Mouse (Mus musculus) telencephalon, adult 2 months (tissue): ENCODE data around the gene Nap1l1.
A peak's percentile ranks its signal among the peaks of the same experiment; 100 is the strongest.

ENCODE experiments used
- DNase-seq: peaks from one replicate; pipeline ENCODE4 v3.0.0-alpha.2; 2011; ENCODE audit warnings: low read depth, low spot score

Gene Nap1l1

GRCm38 (mm10) chr10:111515071-111516010 is 42.3 kb downstream of the Nap1l1 start:
- no peak for DNase-seq

GRCm38 (mm10) chr10:111516172-111516588 is 43.2 kb downstream of the Nap1l1 start:
- DNase-seq: no peak

GRCm38 (mm10) chr10:111516804-111517436 is 43.9 kb downstream of the Nap1l1 start:
- DNase-seq: no peak

GRCm38 (mm10) chr10:111518350-111518749 is 45.3 kb downstream of the Nap1l1 start:
- no peak for DNase-seq

GRCm38 (mm10) chr10:111519620-111520370 is 46.8 kb downstream of the Nap1l1 start:
- DNase-seq: no peak

- DNase-seq: no peak
These were observed 47.6 kb downstream of the Nap1l1 start for GRCm38 (mm10) chr10:111520621-111521020.

- no peak for DNase-seq
These were observed 48.6 kb downstream of the Nap1l1 start for GRCm38 (mm10) chr10:111521636-111522035.

- no peak for DNase-seq
These were observed 49.2 kb downstream of the Nap1l1 start for GRCm38 (mm10) chr10:111522230-111522629.

- DNase-seq: no peak
These were observed 50.9 kb downstream of the Nap1l1 start for GRCm38 (mm10) chr10:111523894-111524293.

GRCm38 (mm10) chr10:111527057-111527456 is 54.0 kb downstream of the Nap1l1 start:
- DNase-seq: peak; percentile 68

- no peak for DNase-seq
These were observed 54.6 kb downstream of the Nap1l1 start for GRCm38 (mm10) chr10:111527613-111528012.

GRCm38 (mm10) chr10:111528283-111528682 is 55.3 kb downstream of the Nap1l1 start:
- no peak for DNase-seq

- DNase-seq: no peak
These were observed 57.4 kb downstream of the Nap1l1 start for GRCm38 (mm10) chr10:111530398-111530797.

GRCm38 (mm10) chr10:111534691-111535090 is 61.7 kb downstream of the Nap1l1 start:
- DNase-seq: no peak

GRCm38 (mm10) chr10:111537410-111537809 is 64.4 kb downstream of the Nap1l1 start:
- DNase-seq: no peak

- peak; percentile 78 for DNase-seq
These were observed 66.8 kb downstream of the Nap1l1 start for GRCm38 (mm10) chr10:111539724-111540324.

- DNase-seq: no peak
These were observed 67.7 kb downstream of the Nap1l1 start for GRCm38 (mm10) chr10:111540678-111541077.

GRCm38 (mm10) chr10:111543106-111543505 is 70.1 kb downstream of the Nap1l1 start:
- peak; percentile 49 for DNase-seq

GRCm38 (mm10) chr10:111543781-111544260 is 70.8 kb downstream of the Nap1l1 start:
- no peak for DNase-seq

- DNase-seq: no peak
These were observed 71.3 kb downstream of the Nap1l1 start for GRCm38 (mm10) chr10:111544311-111544710.

GRCm38 (mm10) chr10:111545648-111546047 is 72.6 kb downstream of the Nap1l1 start:
- DNase-seq: no peak
